Mouse (Mus musculus) liver, embryonic 15.5 days (tissue): ENCODE results near the gene Siglec1. TPM values are rescaled to one million over a fixed set of nuclear protein-coding genes. Genes with fewer than 3 reads are reported as not detected.
A peak's percentile ranks its signal among the peaks of the same experiment; 100 is the strongest.

Experiments
- ATAC-seq: fragments of 200-750 bp; cut with Nextera tagmentation; 2 replicates; pipeline ENCODE4 v1.8.0; 2017; ENCODE audit warnings: moderate number of reproducible peaks, mild to moderate bottlenecking, moderate library complexity; ENCODE audit not compliant: insufficient read depth
- H3K27ac ChIP-seq: fragments of 300-500 bp; sonication (generic); replicated peaks from 2 replicates; pipeline ENCODE4 v1.5.1; 2015; ENCODE audit warnings: mild to moderate bottlenecking, inconsistent platforms
- H3K27me3 ChIP-seq: fragments of 300-500 bp; sonication (generic); 2 replicates; pipeline ENCODE4 v1.6.1; 2015; ENCODE audit warnings: mild to moderate bottlenecking, inconsistent platforms
- H3K36me3 ChIP-seq: fragments of 300-500 bp; sonication (generic); replicated peaks from 2 replicates; pipeline ENCODE4 v1.6.1; 2015; ENCODE audit warnings: moderate library complexity, mild to moderate bottlenecking, inconsistent platforms
- H3K4me1 ChIP-seq: fragments of 300-500 bp; sonication (generic); replicated peaks from 2 replicates; pipeline ENCODE4 v1.6.1; 2015; ENCODE audit warnings: inconsistent platforms
- H3K4me2 ChIP-seq: fragments of 300-500 bp; sonication (generic); 2 replicates; pipeline ENCODE4 v1.6.1; 2015; ENCODE audit warnings: moderate library complexity, mild to moderate bottlenecking, inconsistent platforms
- H3K4me3 ChIP-seq: fragments of 300-500 bp; sonication (generic); replicated peaks from 2 replicates; pipeline ENCODE4 v1.5.1; 2015; ENCODE audit warnings: mild to moderate bottlenecking, inconsistent platforms
- H3K9ac ChIP-seq: fragments of 300-500 bp; sonication (generic); 2 replicates; pipeline ENCODE4 v1.6.1; 2015; ENCODE audit warnings: moderate library complexity, mild to moderate bottlenecking, inconsistent platforms
- H3K9me3 ChIP-seq: fragments of 300-500 bp; sonication (generic); replicated peaks from 2 replicates; pipeline ENCODE4 v1.6.1; 2016; ENCODE audit warnings: inconsistent platforms
- WGBS: fragments of 180-500 bp; shearing (Covaris S2); methylation state at CpG from one replicate; pipeline ENCODE4 v1.1.7; 2015; ENCODE audit warnings: mixed read lengths; ENCODE audit not compliant: insufficient replicate concordance; 5-methylcytosine and 5-hydroxymethylcytosine counted together
- polyA plus RNA-seq: library from polyadenylated mRNA; unstranded; fragments of >200 nt; fragmentation: Nextera tagmentation; extraction: Ambion mirVana; gene quantifications from 2 replicates; pipeline ENCODE4 v1.2.1, GENCODE M21; 2015

Gene Siglec1
- polyA plus RNA-seq, 1 experiment from 2014 or later = 1.5 TPM

GRCm38 (mm10) chr2:131063404-131063864, 23.1 kb downstream of the Siglec1 start, which contains the start of gene Adam33:
TSS of gene Adam33 (minus strand) at chr2:131063814.
- no peak within 1 kb of the TSS for H3K9ac ChIP-seq
- H3K4me2 ChIP-seq = peak within 1 kb of the TSS; percentile 38
- ATAC-seq = no peak
- peaks cover 90% of the 10 kb centered on the region for H3K27me3 ChIP-seq
- no peaks in the 10 kb centered on the region for H3K9me3 ChIP-seq
- no peaks in the 10 kb centered on the region for H3K36me3 ChIP-seq
- peaks cover 4% of the 10 kb centered on the region; the same call in 1 of the 2 replicates for H3K4me1 ChIP-seq
- no peak within 1 kb of the TSS for H3K4me3 ChIP-seq
- 4% methylated on average over 20 of the region's 27 CpGs for WGBS
- no peak within 1 kb of the TSS for H3K27ac ChIP-seq

DNA sequence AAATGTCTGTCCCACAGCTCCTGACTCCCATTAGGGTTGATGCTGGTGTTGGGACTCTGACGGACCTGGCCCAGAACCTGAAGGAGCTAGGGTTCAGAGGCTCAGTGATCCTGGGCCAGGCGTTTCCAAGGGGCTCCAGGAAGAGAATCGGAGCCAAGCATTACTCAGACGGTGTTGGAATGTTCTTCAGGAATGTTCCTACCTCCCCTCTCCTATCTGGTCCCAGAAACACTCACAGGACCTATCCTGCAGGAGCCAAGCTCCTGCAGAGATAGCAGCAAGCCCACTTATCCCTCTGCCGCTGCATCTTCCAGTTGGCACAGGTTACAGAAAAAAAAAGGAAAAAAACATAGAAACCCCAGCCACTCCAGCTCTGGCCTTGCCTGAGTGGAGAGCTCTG, 25.0 kb downstream of the Siglec1 start:
- no peak overlapping the region for H3K9ac ChIP-seq
- H3K4me3 ChIP-seq = no peak overlapping the region
- ATAC-seq = no peak
- H3K4me1 ChIP-seq = peaks cover 4% of the 10 kb centered on the region; the same call in 1 of the 2 replicates
- no peak overlapping the region for H3K27ac ChIP-seq
- H3K27me3 ChIP-seq = peaks cover 96% of the 10 kb centered on the region
- H3K9me3 ChIP-seq = no peaks in the 10 kb centered on the region
- no peaks in the 10 kb centered on the region for H3K36me3 ChIP-seq
- H3K4me2 ChIP-seq = no peak overlapping the region
- 55% methylated on average over 5 of the region's 5 CpGs for WGBS

DNA sequence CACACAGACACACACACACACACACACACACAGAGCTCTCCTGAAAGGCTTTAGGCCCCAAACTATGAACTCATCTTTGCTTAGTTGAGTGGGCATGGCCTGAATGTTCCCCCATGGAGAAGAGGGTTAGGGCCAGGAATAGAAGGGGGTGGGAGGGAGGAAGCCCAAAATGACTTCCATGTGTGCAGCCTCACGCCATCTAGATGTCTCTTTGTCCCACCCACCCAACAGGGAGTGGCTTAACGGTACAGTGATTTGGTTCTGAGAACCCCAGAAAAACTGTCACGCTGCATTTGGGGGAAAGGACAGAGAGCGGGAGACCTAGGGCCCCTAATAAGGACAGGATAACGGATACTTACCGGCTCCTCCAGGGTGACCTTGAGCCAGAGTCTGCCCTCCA, 25.8 kb downstream of the Siglec1 start:
- no peak for ATAC-seq
- peaks cover 9% of the 10 kb centered on the region for H3K4me1 ChIP-seq
- H3K36me3 ChIP-seq = no peaks in the 10 kb centered on the region
- no peak overlapping the region for H3K9ac ChIP-seq
- no peaks in the 10 kb centered on the region for H3K9me3 ChIP-seq
- no peak overlapping the region for H3K27ac ChIP-seq
- H3K27me3 ChIP-seq = peaks cover 96% of the 10 kb centered on the region
- no peak overlapping the region for H3K4me3 ChIP-seq
- H3K4me2 ChIP-seq = no peak overlapping the region
- 56% methylated on average over 6 of the region's 6 CpGs for WGBS

GRCm38 (mm10) chr2:131059781-131060540, 26.6 kb downstream of the Siglec1 start:
- 70% methylated on average over 9 of the region's 9 CpGs for WGBS
- Histone ChIP-seq H3K9ac (no peak overlapping the region), H3K4me1 (peaks cover 18% of the 10 kb centered on the region), H3K4me3 (no peak overlapping the region), H3K9me3 (no peaks in the 10 kb centered on the region), H3K4me2 (no peak overlapping the region), H3K27ac (no peak overlapping the region), H3K36me3 (no peaks in the 10 kb centered on the region), H3K27me3 (peaks cover 96% of the 10 kb centered on the region)
- no peak for ATAC-seq

DNA sequence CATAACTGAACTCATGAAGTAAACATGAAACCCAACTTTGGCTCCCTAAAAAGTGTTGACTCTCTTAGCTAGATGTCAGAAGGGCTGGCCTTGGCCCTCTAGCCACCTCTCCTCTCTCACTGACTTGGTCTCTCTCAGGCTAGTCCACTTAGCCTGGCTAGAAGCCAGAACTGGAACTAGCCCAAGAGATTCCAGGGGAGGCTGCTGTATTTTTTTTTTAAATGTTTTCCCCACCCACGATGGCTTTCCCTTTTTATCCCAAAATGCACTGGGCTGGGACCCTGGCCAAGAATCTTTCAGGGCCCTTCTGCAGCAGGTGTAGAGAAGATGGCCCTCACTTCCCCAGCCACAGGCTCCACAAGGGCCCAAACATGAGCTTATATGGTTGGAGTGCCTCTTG, 27.2 kb downstream of the Siglec1 start:
- no peak overlapping the region for H3K27ac ChIP-seq
- WGBS = 34% methylated on average over 1 of the region's 1 CpGs

DNA sequence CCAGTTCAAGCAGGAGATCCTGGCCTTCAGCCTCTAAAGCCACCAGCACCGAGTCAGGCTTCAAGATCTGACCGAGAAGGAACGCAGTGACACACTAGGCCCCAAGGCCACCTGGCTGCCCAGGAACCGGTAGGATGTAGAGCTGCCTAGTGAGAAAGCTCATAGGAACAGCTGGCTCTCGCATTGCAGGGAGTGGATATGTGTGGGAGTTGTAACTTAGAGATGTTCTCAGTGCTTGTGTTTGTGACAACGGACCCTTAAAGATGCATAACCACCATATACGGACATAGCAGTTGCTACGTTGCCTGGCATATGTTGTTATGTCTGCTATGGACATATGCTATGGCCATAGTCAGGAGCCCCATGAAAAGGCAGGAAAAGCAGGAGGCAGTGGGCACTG, 27.9 kb downstream of the Siglec1 start:
- no peak for ATAC-seq
- Histone ChIP-seq H3K4me3 (no peak overlapping the region), H3K36me3 (no peaks in the 10 kb centered on the region), H3K27me3 (peaks cover 96% of the 10 kb centered on the region), H3K9ac (no peak overlapping the region), H3K9me3 (no peaks in the 10 kb centered on the region), H3K27ac (no peak overlapping the region), H3K4me1 (peaks cover 30% of the 10 kb centered on the region), H3K4me2 (no peak overlapping the region)
- WGBS = 75% methylated on average over 8 of the region's 8 CpGs

More for the DNA sequence above, 27.2 kb downstream of the Siglec1 start:
- no peak for ATAC-seq
- Histone ChIP-seq H3K4me2 (no peak overlapping the region), H3K4me1 (peaks cover 23% of the 10 kb centered on the region), H3K9ac (no peak overlapping the region), H3K27me3 (peaks cover 96% of the 10 kb centered on the region), H3K36me3 (no peaks in the 10 kb centered on the region), H3K9me3 (no peaks in the 10 kb centered on the region), H3K4me3 (no peak overlapping the region)

DNA sequence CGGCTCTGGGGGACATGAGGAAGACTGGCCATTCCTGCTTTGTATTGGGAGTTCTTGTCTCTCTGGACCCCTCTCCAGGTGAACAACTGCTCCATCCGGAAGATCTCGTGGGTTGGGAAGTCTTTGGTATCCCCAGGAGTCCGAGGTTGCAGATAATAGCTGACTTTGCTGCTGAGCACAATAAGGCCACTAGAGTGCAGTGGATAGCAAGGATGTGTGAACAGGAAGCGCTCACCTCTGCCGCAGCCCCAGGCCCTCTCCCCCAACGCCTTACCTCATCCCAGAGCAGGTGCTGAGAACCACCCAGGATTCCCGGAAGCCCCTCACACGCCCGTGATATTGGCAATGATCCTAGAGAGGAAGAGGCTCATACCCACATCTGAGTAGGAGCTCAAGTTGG, 30.4 kb downstream of the Siglec1 start:
- Histone ChIP-seq H3K36me3 (no peaks in the 10 kb centered on the region), H3K4me1 (peaks cover 46% of the 10 kb centered on the region), H3K4me3 (no peak overlapping the region), H3K27ac (no peak overlapping the region), H3K27me3 (peaks cover 96% of the 10 kb centered on the region), H3K9ac (no peak overlapping the region), H3K9me3 (no peaks in the 10 kb centered on the region), H3K4me2 (peak overlapping the region; percentile 34; the same call in 1 of the 2 replicates)
- ATAC-seq = no peak
- WGBS = 5% methylated on average over 10 of the region's 10 CpGs

- Histone ChIP-seq H3K27me3 (peaks cover 96% of the 10 kb centered on the region), H3K4me1 (peaks cover 46% of the 10 kb centered on the region), H3K36me3 (no peaks in the 10 kb centered on the region), H3K9ac (no peak overlapping the region), H3K4me2 (peak overlapping the region; percentile 34; the same call in 1 of the 2 replicates), H3K27ac (no peak overlapping the region), H3K9me3 (no peaks in the 10 kb centered on the region), H3K4me3 (no peak overlapping the region)
- ATAC-seq = 0 out of 2 replicates have a peak, but pooled peaks have one; percentile 5
- 6% methylated on average over 10 of the region's 10 CpGs for WGBS
Observed at GRCm38 (mm10) chr2:131055631-131056030, 30.9 kb downstream of the Siglec1 start.

- Histone ChIP-seq H3K9ac (no peak overlapping the region), H3K4me3 (peak overlapping the region; percentile 8), H3K9me3 (no peaks in the 10 kb centered on the region), H3K4me1 (peaks cover 46% of the 10 kb centered on the region), H3K27me3 (peaks cover 95% of the 10 kb centered on the region), H3K4me2 (peak overlapping the region; percentile 27), H3K36me3 (no peaks in the 10 kb centered on the region), H3K27ac (no peak overlapping the region)
- WGBS = 3% methylated on average over 21 of the region's 21 CpGs
- ATAC-seq = no peak
Observed at GRCm38 (mm10) chr2:131054646-131055264, 31.8 kb downstream of the Siglec1 start.

- Histone ChIP-seq H3K9ac (no peak overlapping the region), H3K4me1 (peaks cover 46% of the 10 kb centered on the region), H3K36me3 (no peaks in the 10 kb centered on the region), H3K4me2 (peak overlapping the region; percentile 27), H3K4me3 (peak overlapping the region; percentile 8; the same call in 1 of the 2 replicates), H3K9me3 (no peaks in the 10 kb centered on the region), H3K27me3 (peaks cover 87% of the 10 kb centered on the region), H3K27ac (no peak overlapping the region)
- ATAC-seq = no peak
- 3% methylated on average over 45 of the region's 45 CpGs for WGBS
Observed at GRCm38 (mm10) chr2:131053851-131054645, 32.5 kb downstream of the Siglec1 start.
